Mouse (Mus musculus) MEL (cell line): ENCODE results near the gene Fam133b. TPM values are rescaled to one million over a fixed set of nuclear protein-coding genes. Genes with fewer than 3 reads are reported as not detected.

Experiments
- DNase-seq: peaks from one replicate; pipeline ENCODE4 v3.0.0; 2011; ENCODE audit warnings: low read depth, low spot score
- H3K27ac ChIP-seq: 2 replicates; pipeline ENCODE4 v1.5.1; 2012; ENCODE audit warnings: low read depth, mild to moderate bottlenecking, control low read depth, low read length, moderate library complexity; ENCODE audit not compliant: control insufficient read depth
- H3K27me3 ChIP-seq, 2 experiments: fragments of 150-350 bp in 1 of 2; sonication (generic) in 1 of 2; 2 replicates each; pipeline ENCODE4 v1.6.1; 2012; ENCODE audit warnings: low read length in 2 of 2, mild to moderate bottlenecking in 2 of 2, improper control_type of control experiment in 1 of 2, moderate library complexity in 1 of 2; ENCODE audit not compliant: insufficient read depth in 2 of 2, control insufficient read depth in 1 of 2
- H3K36me3 ChIP-seq, 2 experiments: 2 replicates each; pipeline ENCODE4 v1.6.1; 2012 to 2014; ENCODE audit warnings: low read length in 2 of 2, improper control_type of control experiment in 1 of 2, inconsistent platforms in 1 of 2, mild to moderate bottlenecking in 1 of 2; ENCODE audit not compliant: insufficient read depth in 2 of 2, control insufficient read depth in 1 of 2
- H3K4me1 ChIP-seq, 2 experiments: fragments of 150-350 bp in 1 of 2; sonication (generic) in 1 of 2; 2 replicates each; pipeline ENCODE4 v1.6.1; 2012; ENCODE audit warnings: low read length in 2 of 2, improper control_type of control experiment in 1 of 2, mild to moderate bottlenecking in 1 of 2; ENCODE audit not compliant: insufficient read depth in 2 of 2, control insufficient read depth in 1 of 2
- H3K4me3 ChIP-seq, 2 experiments: fragments of 150-350 bp in 1 of 2; sonication (generic) in 1 of 2; 2 replicates each; pipeline ENCODE4 v1.5.1; 2012; ENCODE audit warnings: low read depth in 2 of 2, low read length in 2 of 2, mild to moderate bottlenecking in 2 of 2, moderate library complexity in 2 of 2, control low read depth in 1 of 2, improper control_type of control experiment in 1 of 2; ENCODE audit not compliant: control insufficient read depth in 1 of 2, insufficient read depth in 1 of 2
- H3K79me2 ChIP-seq: 2 replicates; pipeline ENCODE4 v1.6.1; 2012; ENCODE audit warnings: mild to moderate bottlenecking, low read length, moderate library complexity; ENCODE audit not compliant: control insufficient read depth, poor library complexity, insufficient read depth
- H3K9ac ChIP-seq: 2 replicates; pipeline ENCODE4 v1.6.1; 2012; ENCODE audit warnings: low read depth, mild to moderate bottlenecking, control low read depth, low read length, moderate library complexity; ENCODE audit not compliant: control insufficient read depth, poor library complexity, severe bottlenecking
- H3K9me3 ChIP-seq: fragments of 150-350 bp; sonication (generic); replicated peaks from 2 replicates; pipeline ENCODE4 v1.6.1; 2012; ENCODE audit warnings: mild to moderate bottlenecking, low read length, improper control_type of control experiment, moderate library complexity; ENCODE audit not compliant: insufficient read depth
- BHLHE40 ChIP-seq: IDR thresholded peaks from 2 replicates; pipeline ENCODE4 v1.6.1; 2012; ENCODE audit warnings: low read depth, mild to moderate bottlenecking, inconsistent platforms, low read length, improper control_type of control experiment, borderline replicate concordance
- CHD1 ChIP-seq: IDR thresholded peaks from 2 replicates; pipeline ENCODE4 v1.6.1; 2012; ENCODE audit warnings: low read depth, mild to moderate bottlenecking, inconsistent platforms, low read length, improper control_type of control experiment
- CTCF ChIP-seq, 3 experiments: IDR thresholded peaks in 2 of 3; conservative IDR thresholded peaks in 1 of 3; 2 replicates each; pipeline ENCODE4 v1.5.1; 2011 to 2012; ENCODE audit warnings: low read length in 3 of 3, low read depth in 2 of 3, mild to moderate bottlenecking in 2 of 3, improper control_type of control experiment in 1 of 3, inconsistent platforms in 1 of 3, mixed read lengths in 1 of 3, moderate library complexity in 1 of 3; ENCODE audit not compliant: control insufficient read depth in 1 of 3, insufficient read depth in 1 of 3, poor library complexity in 1 of 3, severe bottlenecking in 1 of 3
- ETS1 ChIP-seq: IDR thresholded peaks from 2 replicates; pipeline ENCODE4 v1.6.1; 2012; ENCODE audit warnings: low read depth, mild to moderate bottlenecking, inconsistent platforms, low read length, improper control_type of control experiment, moderate library complexity
- GATA1 ChIP-seq: IDR thresholded peaks from 2 replicates; pipeline ENCODE4 v1.6.1; 2011; ENCODE audit warnings: low read depth, low read length, improper control_type of control experiment
- HCFC1 ChIP-seq: IDR thresholded peaks from 2 replicates; pipeline ENCODE4 v1.6.1; 2012; ENCODE audit warnings: low read depth, mild to moderate bottlenecking, inconsistent platforms, low read length, improper control_type of control experiment, moderate library complexity
- MYB ChIP-seq: IDR thresholded peaks from 2 replicates; pipeline ENCODE4 v1.6.1; 2011; ENCODE audit warnings: mild to moderate bottlenecking, low read depth, low read length, improper control_type of control experiment
- NELFE ChIP-seq: IDR thresholded peaks from 2 replicates; pipeline ENCODE4 v1.6.1; 2011; ENCODE audit warnings: low read depth, low read length, improper control_type of control experiment
- POLR2A ChIP-seq, 2 experiments: IDR thresholded peaks; 2 replicates each; pipeline ENCODE4 v1.6.1; 2011 to 2012; ENCODE audit warnings: low read length in 2 of 2, mild to moderate bottlenecking in 2 of 2, control low read depth in 1 of 2, improper control_type of control experiment in 1 of 2, low read depth in 1 of 2, moderate library complexity in 1 of 2; ENCODE audit not compliant: control insufficient read depth in 1 of 2, insufficient read depth in 1 of 2, poor library complexity in 1 of 2
- POLR2AphosphoS2 ChIP-seq: IDR thresholded peaks from 2 replicates; pipeline ENCODE4 v1.6.1; 2011; ENCODE audit warnings: low read length, improper control_type of control experiment
- SIN3A ChIP-seq: IDR thresholded peaks from 2 replicates; pipeline ENCODE4 v1.6.1; 2012; ENCODE audit warnings: low read length, improper control_type of control experiment, inconsistent platforms
- SMC3 ChIP-seq: IDR thresholded peaks from 2 replicates; pipeline ENCODE4 v1.6.1; 2011; ENCODE audit warnings: low read depth, low read length, improper control_type of control experiment
- TAL1 ChIP-seq: IDR thresholded peaks from 2 replicates; pipeline ENCODE4 v1.6.1; 2012; ENCODE audit warnings: mild to moderate bottlenecking, inconsistent platforms, low read length, moderate library complexity, mixed read lengths
- UBTF ChIP-seq: IDR thresholded peaks from 2 replicates; pipeline ENCODE4 v1.6.1; 2012; ENCODE audit warnings: low read depth, mild to moderate bottlenecking, inconsistent platforms, low read length, improper control_type of control experiment, moderate library complexity, borderline replicate concordance; ENCODE audit not compliant: insufficient read depth
- ZC3H11A ChIP-seq: IDR thresholded peaks from 2 replicates; pipeline ENCODE4 v1.6.1; 2012; ENCODE audit warnings: low read depth, mild to moderate bottlenecking, inconsistent platforms, low read length, improper control_type of control experiment
- polyA plus RNA-seq, 2 experiments: library from polyadenylated mRNA; stranded (reverse) in 1 of 2; unstranded in 1 of 2; fragments of >175 nt in 1 of 2; fragments of >200 nt in 1 of 2; gene quantifications; 2 replicates each; pipeline versions ENCODE4 v1.2.1 to v1.2.4; 2012; ENCODE audit warnings: low replicate concordance in 2 of 2, low read depth in 1 of 2; ENCODE audit not compliant: insufficient read length in 2 of 2, insufficient read depth in 1 of 2, missing spikeins in 1 of 2
- total RNA-seq: library from RNA; depleted of rRNA; stranded (reverse); fragments of 300-350 nt; gene quantifications from 2 replicates; pipeline ENCODE4 v1.2.3, GENCODE M21; 2012

Gene Fam133b
- total and polyA plus RNA-seq, 3 experiments, result 39.4 to 56.0 TPM; not detected in 1

DNA sequence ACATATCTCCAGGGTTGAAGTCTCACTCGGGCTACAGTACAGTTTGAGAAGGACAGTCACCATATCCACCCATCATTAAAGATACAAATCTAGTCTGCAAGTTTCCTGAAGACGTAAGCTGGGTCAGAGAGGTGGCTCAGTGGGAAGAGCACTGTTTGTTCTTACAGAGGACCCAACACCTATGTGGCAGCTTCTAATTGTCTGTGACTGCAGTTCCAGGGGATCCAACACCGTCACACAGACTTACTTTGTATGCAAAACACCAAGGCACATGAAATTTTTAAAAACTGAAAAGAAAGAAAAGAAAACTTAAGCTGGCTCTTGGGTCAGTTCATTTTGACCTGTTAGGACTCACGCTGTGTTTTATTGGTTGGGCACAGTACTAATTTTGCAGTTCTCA is 40.3 kb upstream of the Fam133b start:
- Histone ChIP-seq H3K9ac (no peak overlapping the region), H3K27me3 (no peaks in the 10 kb centered on the region), H3K79me2 (peaks cover 18% of the 10 kb centered on the region; the same call in 1 of the 2 replicates), H3K27ac (peak overlapping the region; percentile 45; the same call in 1 of the 2 replicates), H3K36me3 (peaks cover 39 to 73% of the 10 kb centered on the region in 2 experiments), H3K4me3 (no peak overlapping the region), H3K9me3 (no peaks in the 10 kb centered on the region), H3K4me1 (peaks cover 32 to 48% of the 10 kb centered on the region in 2 experiments)
- DNase-seq, result no peak
- TF ChIP-seq SMC3 (no peak), POLR2AphosphoS2 (no peak), ZC3H11A (no peak)

DNA sequence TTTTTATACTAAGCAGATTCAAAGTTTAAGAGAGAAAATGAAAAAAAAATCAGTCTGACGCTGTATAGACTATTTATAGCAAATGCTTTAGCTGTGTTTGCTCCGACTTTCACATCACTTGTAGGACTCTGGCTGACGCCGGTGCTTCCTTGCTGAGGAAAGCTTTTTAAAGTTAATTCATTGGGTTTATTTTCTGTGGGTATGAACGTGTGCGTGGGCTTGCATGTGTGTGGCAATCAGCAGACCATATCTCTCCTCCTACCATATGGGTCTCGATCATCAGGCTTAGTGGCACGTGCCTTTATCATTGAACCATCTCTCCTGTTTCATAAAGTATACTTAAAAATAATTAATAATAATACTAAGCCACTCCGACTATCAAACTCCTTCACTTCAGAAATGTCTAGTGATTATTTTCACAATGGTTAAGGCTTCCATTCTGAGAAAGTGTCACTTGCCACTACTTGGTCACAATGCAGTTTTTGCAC is 39.8 kb upstream of the Fam133b start:
- Histone ChIP-seq H3K36me3 (peaks cover 37 to 76% of the 10 kb centered on the region in 2 experiments), H3K27ac (peak overlapping the region; percentile 30; the same call in 1 of the 2 replicates), H3K9me3 (no peaks in the 10 kb centered on the region), H3K9ac (no peak overlapping the region), H3K4me1 (peaks cover 31 to 50% of the 10 kb centered on the region in 2 experiments), H3K4me3 (no peak overlapping the region), H3K27me3 (no peaks in the 10 kb centered on the region), H3K79me2 (peaks cover 16% of the 10 kb centered on the region; the same call in 1 of the 2 replicates)
- DNase-seq, result no peak
- TF ChIP-seq CTCF (IDR thresholded peaks at IDR 0.05 in 2 of 3, conservative IDR thresholded peaks at IDR 0.05 in 1 of 3; ENCODE audit: control insufficient read depth in 1 of 3, insufficient read depth in 1 of 3, low read depth in 2 of 3, low read length in 3 of 3, poor library complexity in 1 of 3, severe bottlenecking in 1 of 3), result no peak
- peak; percentile 29; the same call in 1 of the 2 replicates for TF ChIP-seq GATA1
- peak; percentile 35; the same call in 1 of the 2 replicates for TF ChIP-seq ETS1
- TF ChIP-seq NELFE, result no peak
- TF ChIP-seq HCFC1, result no peak
- TF ChIP-seq BHLHE40, result peak; percentile 72; the same call in 1 of the 2 replicates

DNA sequence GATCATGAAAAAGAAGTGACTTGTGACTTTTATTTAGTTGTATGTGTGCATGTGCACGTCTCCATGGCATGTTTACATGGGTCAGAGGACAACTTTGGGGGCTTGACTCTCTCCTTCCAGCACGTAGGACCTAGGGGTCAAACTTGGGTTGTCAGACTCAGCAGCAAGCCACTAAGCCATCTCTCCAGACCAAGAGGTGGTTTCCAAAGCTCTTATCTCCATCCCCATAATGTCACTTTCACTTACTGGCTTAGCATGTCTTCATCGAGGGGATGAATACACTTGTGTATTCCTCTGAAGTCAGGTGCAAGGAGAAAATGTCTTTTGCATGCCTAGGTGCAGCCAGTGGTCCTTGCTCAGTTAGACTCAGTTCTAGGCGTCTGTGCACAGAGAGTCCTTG is 39.2 kb upstream of the Fam133b start:
- H3K27me3 ChIP-seq, result no peaks in the 10 kb centered on the region
- no peak overlapping the region for H3K4me3 ChIP-seq
- TF ChIP-seq SIN3A (peak; percentile 19; the same call in 1 of the 2 replicates), TAL1 (no peak), POLR2A (IDR thresholded peaks at IDR 0.05; ENCODE audit: control insufficient read depth in 1 of 2, insufficient read depth in 1 of 2, low read depth in 1 of 2, low read length in 2 of 2, poor library complexity in 1 of 2) (no peak), GATA1 (peak; percentile 20; the same call in 1 of the 2 replicates), MYB (no peak), ZC3H11A (no peak), NELFE (0 out of 2 replicates have a peak, but pooled peaks have one; percentile 11), CHD1 (no peak), UBTF (no peak)
- TF ChIP-seq, all 39 proteins: peak for 3
- peaks cover 16% of the 10 kb centered on the region; the same call in 1 of the 2 replicates for H3K79me2 ChIP-seq
- no peak for DNase-seq
- peaks cover 31 to 74% of the 10 kb centered on the region in 2 experiments for H3K36me3 ChIP-seq
- H3K9me3 ChIP-seq, result no peaks in the 10 kb centered on the region
- H3K9ac ChIP-seq, result no peak overlapping the region
- H3K27ac ChIP-seq, result peak overlapping the region; percentile 30; the same call in 1 of the 2 replicates
- peaks cover 36 to 48% of the 10 kb centered on the region in 2 experiments for H3K4me1 ChIP-seq
